Mouse (Mus musculus): ENCODE results near the gene Cnga1. TPM values are rescaled to one million over a fixed set of nuclear protein-coding genes. Genes with fewer than 3 reads are reported as not detected.
"Not testable (repeated sequence)": the region's sequence is repeated elsewhere in the genome, so short reads cannot be mapped to it uniquely, and the experiment has no call there.

The Cnga1 gene
- total and polyA plus RNA-seq, 3 experiments: not detected

DNA sequence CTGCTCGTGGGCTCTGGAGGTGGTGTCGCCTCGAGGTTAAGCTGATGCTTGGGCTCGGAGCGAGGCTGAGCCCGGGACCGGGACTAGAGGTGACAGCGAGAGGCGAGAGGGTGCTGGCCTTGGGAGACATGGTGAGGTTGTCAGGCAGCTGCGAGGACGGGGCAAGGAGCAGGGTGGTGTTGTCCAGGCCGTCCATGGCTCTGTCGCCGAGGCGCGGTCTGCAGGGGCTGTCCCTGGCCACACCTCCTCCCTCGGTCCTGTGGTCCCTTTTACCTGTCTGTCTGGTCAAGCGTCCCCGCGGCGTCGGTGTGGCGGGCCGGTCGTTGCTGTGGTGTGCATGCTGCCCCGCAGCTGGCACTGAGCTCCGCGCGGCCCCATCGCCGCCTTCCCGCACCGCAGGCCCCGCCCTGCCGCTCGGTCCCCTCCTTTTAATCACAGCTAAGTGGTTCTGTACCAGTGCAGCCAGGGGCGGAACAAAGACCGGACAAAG, 56.8 kb downstream of the Cnga1 start, which contains the start of gene Gm5868:
Gm5868 (minus strand) TSS at position 360 of the 490 bp plus-strand sequence.
- H3K27ac ChIP-seq (ENCODE audit: insufficient read depth, low read depth): no peak within 1 kb of the TSS
- H3K4me3 ChIP-seq (replicated peaks in 1 of 3; ENCODE audit: low read depth in 2 of 3, low read length in 2 of 3, poor library complexity in 1 of 3): peak within 1 kb of the TSS in 1 of 3 experiments; percentile 7
- no peak for TF ChIP-seq MAZ (IDR thresholded peaks at IDR 0.05; ENCODE audit: low read depth, low read length)
- TF ChIP-seq UBTF (IDR thresholded peaks at IDR 0.05; ENCODE audit: low read depth, low read length): no peak
- TF ChIP-seq TBP (conservative IDR thresholded peaks at IDR 0.05; ENCODE audit: low read depth, low read length): no peak
- no peak for TF ChIP-seq JUN (IDR thresholded peaks at IDR 0.05; ENCODE audit: insufficient read depth, low read depth, low read length)
- TF ChIP-seq CTCF (conservative IDR thresholded peaks at IDR 0.05 in 1 of 2, IDR thresholded peaks at IDR 0.05 in 1 of 2; ENCODE audit: low read depth in 2 of 2, low read length in 2 of 2): no peak
- no peak for TF ChIP-seq BHLHE40 (IDR thresholded peaks at IDR 0.05; ENCODE audit: low read depth, low read length)
- TF ChIP-seq ZNF384 (IDR thresholded peaks at IDR 0.05; ENCODE audit: low read depth, low read length): no peak
- no peak for TF ChIP-seq GABPA (IDR thresholded peaks at IDR 0.05; ENCODE audit: insufficient replicate concordance, low read depth, low read length)
- no peak for TF ChIP-seq ZMIZ1 (IDR thresholded peaks at IDR 0.05; ENCODE audit: low read depth, low read length)
- no peak for TF ChIP-seq JUND (conservative IDR thresholded peaks at IDR 0.05; ENCODE audit: low read depth, low read length)
- peaks cover 0 to 7% of the 10 kb centered on the region in 2 experiments; a peak in 2 of 4 replicates for H3K4me1 ChIP-seq (ENCODE audit: control insufficient read depth in 1 of 2, insufficient read depth in 2 of 2)
- no peak within 1 kb of the TSS for H3K4me2 ChIP-seq (ENCODE audit: insufficient read depth, low read depth, poor library complexity, severe bottlenecking)
- dilution Hi-C loops (cut with MboI; ENCODE audit: extremely low pct_ligation_motif_present, extremely low pct_unique_long_range_greater_than_20kb, low sequenced_read_pairs): no loop called here
- H3K9me3 ChIP-seq (replicated peaks; ENCODE audit: low read length): no peaks in the 10 kb centered on the region
- no peak for DNase-seq (ENCODE audit: extremely low read depth)
- H3K9ac ChIP-seq (ENCODE audit: insufficient read depth, low read depth): no peak within 1 kb of the TSS
- no peaks in the 10 kb centered on the region for H3K36me3 ChIP-seq (replicated peaks in 1 of 2; ENCODE audit: control insufficient read depth in 1 of 2, insufficient read depth in 1 of 2, low read length in 1 of 2)
- in situ Hi-C loops (cut with MboI; ENCODE audit: low pct_ligation_motif_present, low pct_unique_long_range_greater_than_20kb, low sequenced_read_pairs): no loop called here
- H3K27me3 ChIP-seq (replicated peaks): no peaks in the 10 kb centered on the region
- no peaks in the 10 kb centered on the region for H3K79me2 ChIP-seq (replicated peaks; ENCODE audit: control insufficient read depth, extremely low read depth, insufficient read depth, poor library complexity, severe bottlenecking)

DNA sequence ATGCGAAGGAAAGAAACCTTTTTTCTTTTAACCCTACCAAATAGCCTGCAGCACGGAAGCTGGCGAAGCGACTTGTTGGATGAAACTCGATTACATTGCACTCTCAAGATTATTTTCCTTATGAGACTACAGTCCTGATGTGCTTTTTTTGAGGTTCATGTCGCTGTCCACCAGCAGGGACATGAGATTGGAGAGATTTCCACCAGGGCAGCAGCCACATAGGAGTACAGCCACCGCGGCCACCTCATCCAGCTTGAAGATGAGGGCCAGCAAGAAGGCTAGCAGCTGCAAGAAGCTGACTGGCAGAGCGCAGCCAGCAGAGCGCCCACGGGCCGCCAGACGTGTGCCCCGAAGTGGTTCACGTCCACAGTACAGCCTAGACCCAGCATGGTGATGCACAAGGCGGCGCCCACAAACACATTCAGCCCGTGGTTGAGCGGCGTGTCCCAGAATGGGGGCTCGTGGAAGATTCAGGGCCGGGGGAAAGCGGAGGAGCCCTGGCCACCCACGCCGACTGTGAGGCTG, 57.3 kb downstream of the Cnga1 start:
- H3K27me3 ChIP-seq (replicated peaks); H3K9me3 ChIP-seq (replicated peaks; ENCODE audit: low read length); H3K4me2 ChIP-seq (ENCODE audit: insufficient read depth, low read depth, poor library complexity, severe bottlenecking); dilution Hi-C loops (cut with MboI; ENCODE audit: extremely low pct_ligation_motif_present, extremely low pct_unique_long_range_greater_than_20kb, low sequenced_read_pairs); in situ Hi-C loops (cut with MboI; ENCODE audit: low pct_ligation_motif_present, low pct_unique_long_range_greater_than_20kb, low sequenced_read_pairs); H3K27ac ChIP-seq (ENCODE audit: insufficient read depth, low read depth); DNase-seq (ENCODE audit: extremely low read depth); H3K79me2 ChIP-seq (replicated peaks; ENCODE audit: control insufficient read depth, extremely low read depth, insufficient read depth, poor library complexity, severe bottlenecking); H3K4me3 ChIP-seq (replicated peaks in 1 of 3; ENCODE audit: low read depth in 2 of 3, low read length in 2 of 3, poor library complexity in 1 of 3); H3K36me3 ChIP-seq (replicated peaks in 1 of 2; ENCODE audit: control insufficient read depth in 1 of 2, insufficient read depth in 1 of 2, low read length in 1 of 2); H3K9ac ChIP-seq (ENCODE audit: insufficient read depth, low read depth); H3K4me1 ChIP-seq (ENCODE audit: control insufficient read depth in 1 of 2, insufficient read depth in 2 of 2): not testable (repeated sequence)

DNA sequence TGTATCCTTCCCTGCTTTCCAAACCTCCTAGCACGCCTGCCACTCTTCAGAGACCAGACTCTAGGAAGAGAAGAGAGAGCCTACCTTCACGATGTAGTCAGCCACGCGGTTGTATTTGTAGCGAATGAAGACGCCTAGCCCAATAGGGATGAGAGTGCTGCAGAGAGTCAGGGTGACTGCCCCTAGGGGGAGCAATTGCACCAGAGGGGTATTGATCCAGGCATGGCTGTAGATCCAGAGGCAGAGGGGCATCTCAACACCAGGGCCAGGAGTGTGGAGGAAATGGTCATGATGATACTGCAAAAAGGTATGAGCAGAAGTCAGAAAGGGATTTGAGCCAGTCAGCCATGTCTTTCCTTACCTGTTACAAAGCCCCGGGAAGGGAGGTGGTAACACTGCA, 58.0 kb downstream of the Cnga1 start:
- H3K9me3 ChIP-seq (replicated peaks; ENCODE audit: low read length); dilution Hi-C loops (cut with MboI; ENCODE audit: extremely low pct_ligation_motif_present, extremely low pct_unique_long_range_greater_than_20kb, low sequenced_read_pairs); in situ Hi-C loops (cut with MboI; ENCODE audit: low pct_ligation_motif_present, low pct_unique_long_range_greater_than_20kb, low sequenced_read_pairs); H3K36me3 ChIP-seq (replicated peaks in 1 of 2; ENCODE audit: control insufficient read depth in 1 of 2, insufficient read depth in 1 of 2, low read length in 1 of 2); H3K9ac ChIP-seq (ENCODE audit: insufficient read depth, low read depth); H3K27me3 ChIP-seq (replicated peaks); H3K27ac ChIP-seq (ENCODE audit: insufficient read depth, low read depth); H3K4me1 ChIP-seq (ENCODE audit: control insufficient read depth in 1 of 2, insufficient read depth in 2 of 2); H3K4me2 ChIP-seq (ENCODE audit: insufficient read depth, low read depth, poor library complexity, severe bottlenecking); H3K4me3 ChIP-seq (replicated peaks in 1 of 3; ENCODE audit: low read depth in 2 of 3, low read length in 2 of 3, poor library complexity in 1 of 3); H3K79me2 ChIP-seq (replicated peaks; ENCODE audit: control insufficient read depth, extremely low read depth, insufficient read depth, poor library complexity, severe bottlenecking): not testable (repeated sequence)
- TF ChIP-seq CTCF (conservative IDR thresholded peaks at IDR 0.05 in 1 of 2, IDR thresholded peaks at IDR 0.05 in 1 of 2; ENCODE audit: low read depth in 2 of 2, low read length in 2 of 2) (peak in 1 of 2 experiments; percentile 51; a peak in 2 of 4 replicates), RAD21 (IDR thresholded peaks at IDR 0.05; ENCODE audit: low read depth, low read length) (peak; percentile 10; the same call in 1 of the 2 replicates)
- peak; percentile 2 for DNase-seq (ENCODE audit: extremely low read depth)

DNA sequence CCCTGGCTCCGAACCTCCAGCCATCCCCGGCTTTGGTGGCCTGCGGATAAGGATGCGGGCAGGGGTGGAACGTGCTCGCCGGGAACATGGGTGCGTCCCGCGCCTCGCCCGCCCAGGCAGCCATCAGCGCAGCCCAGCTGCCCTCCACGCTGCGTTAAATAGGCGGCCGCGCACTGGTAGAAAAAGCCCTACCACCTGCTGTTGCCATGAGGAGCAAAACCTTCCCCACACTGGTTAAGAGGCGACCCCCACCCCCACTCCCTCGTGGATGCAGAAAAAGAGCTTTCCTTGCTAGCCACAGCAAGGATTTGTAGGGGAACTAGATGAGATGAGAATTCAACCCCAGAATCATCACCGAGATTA, 63.1 kb downstream of the Cnga1 start, which contains the start of gene Zar1:
Zar1 (minus strand) TSS at position 285 of the 363 bp plus-strand sequence.
- H3K4me3 ChIP-seq (replicated peaks in 1 of 3; ENCODE audit: low read depth in 2 of 3, low read length in 2 of 3, poor library complexity in 1 of 3); H3K9me3 ChIP-seq (replicated peaks; ENCODE audit: low read length); H3K79me2 ChIP-seq (replicated peaks; ENCODE audit: control insufficient read depth, extremely low read depth, insufficient read depth, poor library complexity, severe bottlenecking); H3K27me3 ChIP-seq (replicated peaks); H3K4me1 ChIP-seq (ENCODE audit: control insufficient read depth in 1 of 2, insufficient read depth in 2 of 2); DNase-seq (ENCODE audit: extremely low read depth); H3K27ac ChIP-seq (ENCODE audit: insufficient read depth, low read depth); H3K36me3 ChIP-seq (replicated peaks in 1 of 2; ENCODE audit: control insufficient read depth in 1 of 2, insufficient read depth in 1 of 2, low read length in 1 of 2); H3K4me2 ChIP-seq (ENCODE audit: insufficient read depth, low read depth, poor library complexity, severe bottlenecking); in situ Hi-C loops (cut with MboI; ENCODE audit: low pct_ligation_motif_present, low pct_unique_long_range_greater_than_20kb, low sequenced_read_pairs); H3K9ac ChIP-seq (ENCODE audit: insufficient read depth, low read depth); dilution Hi-C loops (cut with MboI; ENCODE audit: extremely low pct_ligation_motif_present, extremely low pct_unique_long_range_greater_than_20kb, low sequenced_read_pairs): not testable (repeated sequence)
